Mouse (Mus musculus): ENCODE measurements at regions not wholly inside any gene's neighbourhood (a gene's known extent, or its start where the extent isn't known, plus 50 kb on each side); places are given as distances from the start of the nearest gene placed in this dataset.

DNA sequence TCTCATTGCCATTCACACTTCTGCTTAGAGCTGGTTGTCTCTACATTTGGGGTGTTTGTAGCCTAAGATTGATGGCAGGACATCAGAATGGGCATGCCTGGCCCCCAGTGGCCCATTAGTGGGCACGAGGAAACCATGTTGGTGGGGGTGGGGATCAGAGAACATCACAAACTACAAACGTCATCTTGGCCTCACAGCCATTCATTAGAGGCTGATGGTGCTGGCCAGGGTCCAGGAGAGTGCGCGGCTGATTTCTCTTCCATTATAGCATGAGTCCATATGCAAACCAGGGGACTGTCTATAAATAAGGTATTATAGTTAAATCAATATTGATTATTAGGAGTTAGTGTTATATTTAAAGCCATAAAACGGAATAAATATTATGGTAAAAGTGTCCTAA is 67.9 kb downstream of the 3100002H09Rik start:
- Histone ChIP-seq H3K27ac (ENCODE audit: control insufficient read depth, low read depth, low read length) (no peak overlapping the region), H3K9me3 (replicated peaks; ENCODE audit: insufficient read depth, low read length) (no peaks in the 10 kb centered on the region), H3K9ac (ENCODE audit: control insufficient read depth, low read depth, low read length, poor library complexity, severe bottlenecking) (no peak overlapping the region), H3K4me3 (ENCODE audit: control insufficient read depth in 1 of 2, insufficient read depth in 1 of 2, low read depth in 2 of 2, low read length in 2 of 2) (no peak overlapping the region), H3K4me1 (ENCODE audit: control insufficient read depth in 1 of 2, insufficient read depth in 2 of 2, low read length in 2 of 2) (no peaks in the 10 kb centered on the region), H3K79me2 (ENCODE audit: control insufficient read depth, insufficient read depth, low read length, poor library complexity) (no peaks in the 10 kb centered on the region), H3K36me3 (ENCODE audit: control insufficient read depth in 1 of 2, insufficient read depth in 2 of 2, low read length in 2 of 2) (no peaks in the 10 kb centered on the region), H3K27me3 (ENCODE audit: control insufficient read depth in 1 of 2, insufficient read depth in 2 of 2, low read length in 2 of 2) (no peaks in the 10 kb centered on the region)
- no peak for DNase-seq (ENCODE audit: low read depth, low spot score)
- no peak for TF ChIP-seq POLR2A (IDR thresholded peaks at IDR 0.05; ENCODE audit: control insufficient read depth in 1 of 2, insufficient read depth in 1 of 2, low read depth in 1 of 2, low read length in 2 of 2, poor library complexity in 1 of 2)
- TF ChIP-seq GABPA (IDR thresholded peaks at IDR 0.05; ENCODE audit: low read depth, low read length): no peak
- TF ChIP-seq HCFC1 (IDR thresholded peaks at IDR 0.05; ENCODE audit: low read depth, low read length): no peak
- no peak for TF ChIP-seq CHD2 (IDR thresholded peaks at IDR 0.05; ENCODE audit: low read length)
- no peak for TF ChIP-seq ZKSCAN1 (IDR thresholded peaks at IDR 0.05; ENCODE audit: low read depth, low read length)
- TF ChIP-seq USF2 (IDR thresholded peaks at IDR 0.05; ENCODE audit: borderline replicate concordance in 1 of 2, insufficient read depth in 1 of 2, low read depth in 1 of 2, low read length in 2 of 2): no peak
- no peak for TF ChIP-seq MYC (IDR thresholded peaks at IDR 0.05; ENCODE audit: low read depth, low read length)
- no peak for TF ChIP-seq BHLHE40 (IDR thresholded peaks at IDR 0.05; ENCODE audit: borderline replicate concordance, low read depth, low read length)
- no peak for TF ChIP-seq TBP (IDR thresholded peaks at IDR 0.05; ENCODE audit: low read depth, low read length)
- no peak for TF ChIP-seq RAD21 (IDR thresholded peaks at IDR 0.05; ENCODE audit: low read depth, low read length)
- TF ChIP-seq MAFK (IDR thresholded peaks at IDR 0.05; ENCODE audit: borderline replicate concordance, low read depth, low read length): no peak
- TF ChIP-seq CTCF (IDR thresholded peaks at IDR 0.05 in 2 of 3, conservative IDR thresholded peaks at IDR 0.05 in 1 of 3; ENCODE audit: control insufficient read depth in 1 of 3, insufficient read depth in 1 of 3, low read depth in 2 of 3, low read length in 3 of 3, poor library complexity in 1 of 3, severe bottlenecking in 1 of 3): no peak

GRCm38 (mm10) chr4:124538471-124538870 is 72.1 kb downstream of the 3100002H09Rik start:
- Histone ChIP-seq H3K27me3 (ENCODE audit: control insufficient read depth in 1 of 2, insufficient read depth in 2 of 2, low read length in 2 of 2) (no peaks in the 10 kb centered on the region), H3K9ac (ENCODE audit: control insufficient read depth, low read depth, low read length, poor library complexity, severe bottlenecking) (no peak overlapping the region), H3K4me1 (ENCODE audit: control insufficient read depth in 1 of 2, insufficient read depth in 2 of 2, low read length in 2 of 2) (no peaks in the 10 kb centered on the region), H3K4me3 (ENCODE audit: control insufficient read depth in 1 of 2, insufficient read depth in 1 of 2, low read depth in 2 of 2, low read length in 2 of 2) (no peak overlapping the region), H3K79me2 (ENCODE audit: control insufficient read depth, insufficient read depth, low read length, poor library complexity) (no peaks in the 10 kb centered on the region), H3K36me3 (ENCODE audit: control insufficient read depth in 1 of 2, insufficient read depth in 2 of 2, low read length in 2 of 2) (no peaks in the 10 kb centered on the region), H3K9me3 (replicated peaks; ENCODE audit: insufficient read depth, low read length) (no peaks in the 10 kb centered on the region), H3K27ac (ENCODE audit: control insufficient read depth, low read depth, low read length) (no peak overlapping the region)
- no peak for DNase-seq (ENCODE audit: low read depth, low spot score)
- no peak for TF ChIP-seq BHLHE40 (IDR thresholded peaks at IDR 0.05; ENCODE audit: borderline replicate concordance, low read depth, low read length)
- TF ChIP-seq NELFE (IDR thresholded peaks at IDR 0.05; ENCODE audit: low read depth, low read length): no peak

DNA sequence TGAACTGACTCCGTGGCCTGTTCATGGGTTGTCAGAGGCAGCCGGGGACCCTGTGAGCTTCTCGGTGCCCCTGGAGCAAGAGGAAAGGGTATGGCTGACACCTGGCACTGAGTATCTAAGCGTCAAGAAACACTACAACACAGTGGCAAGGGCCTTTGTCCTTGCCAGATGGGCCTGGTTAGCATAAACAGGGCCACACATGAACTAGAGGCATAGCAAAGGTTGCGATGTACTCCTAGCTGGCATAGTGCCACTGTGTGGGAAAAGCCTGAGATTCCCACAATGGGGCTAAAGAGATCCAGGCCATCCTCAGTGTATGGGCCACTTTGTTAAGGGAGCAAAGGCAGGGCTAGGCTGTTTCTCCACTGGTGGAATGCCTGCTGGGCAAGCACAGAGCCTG is 72.9 kb downstream of the 3100002H09Rik start:
- no peak overlapping the region for H3K4me3 ChIP-seq (ENCODE audit: control insufficient read depth in 1 of 2, insufficient read depth in 1 of 2, low read depth in 2 of 2, low read length in 2 of 2)
- H3K9ac ChIP-seq (ENCODE audit: control insufficient read depth, low read depth, low read length, poor library complexity, severe bottlenecking): no peak overlapping the region
- H3K9me3 ChIP-seq (replicated peaks; ENCODE audit: insufficient read depth, low read length): no peaks in the 10 kb centered on the region
- DNase-seq (ENCODE audit: low read depth, low spot score): no peak
- no peaks in the 10 kb centered on the region for H3K27me3 ChIP-seq (ENCODE audit: control insufficient read depth in 1 of 2, insufficient read depth in 2 of 2, low read length in 2 of 2)
- H3K27ac ChIP-seq (ENCODE audit: control insufficient read depth, low read depth, low read length): no peak overlapping the region
- no peaks in the 10 kb centered on the region for H3K36me3 ChIP-seq (ENCODE audit: control insufficient read depth in 1 of 2, insufficient read depth in 2 of 2, low read length in 2 of 2)
- no peaks in the 10 kb centered on the region for H3K4me1 ChIP-seq (ENCODE audit: control insufficient read depth in 1 of 2, insufficient read depth in 2 of 2, low read length in 2 of 2)
- no peaks in the 10 kb centered on the region for H3K79me2 ChIP-seq (ENCODE audit: control insufficient read depth, insufficient read depth, low read length, poor library complexity)
- TF ChIP-seq TCF12 (IDR thresholded peaks at IDR 0.05; ENCODE audit: low read depth, low read length) (no peak), POLR2AphosphoS5 (IDR thresholded peaks at IDR 0.05; ENCODE audit: borderline replicate concordance, low read depth, low read length) (no peak), POLR2A (IDR thresholded peaks at IDR 0.05; ENCODE audit: control insufficient read depth in 1 of 2, insufficient read depth in 1 of 2, low read depth in 1 of 2, low read length in 2 of 2, poor library complexity in 1 of 2) (no peak), JUND (IDR thresholded peaks at IDR 0.05; ENCODE audit: low read depth, low read length) (no peak), CHD2 (IDR thresholded peaks at IDR 0.05; ENCODE audit: low read length) (no peak), GABPA (IDR thresholded peaks at IDR 0.05; ENCODE audit: low read depth, low read length) (no peak), MYB (IDR thresholded peaks at IDR 0.05; ENCODE audit: low read depth, low read length) (no peak), MYC (IDR thresholded peaks at IDR 0.05; ENCODE audit: low read depth, low read length) (no peak), MAZ (IDR thresholded peaks at IDR 0.05; ENCODE audit: low read depth, low read length) (no peak), BHLHE40 (IDR thresholded peaks at IDR 0.05; ENCODE audit: borderline replicate concordance, low read depth, low read length) (no peak), NELFE (IDR thresholded peaks at IDR 0.05; ENCODE audit: low read depth, low read length) (no peak), USF1 (IDR thresholded peaks at IDR 0.05; ENCODE audit: low read depth, low read length) (no peak)
